Mouse (Mus musculus) lung, postnatal 36 days (tissue): ENCODE measurements around the gene Gm6760.

Source experiments
- DNase-seq: peaks from one replicate; pipeline ENCODE4 v3.0.0; 2022; ENCODE audit warnings: mixed read lengths

Gm6760 gene

GRCm38 (mm10) chrX:64152098-64152497 is at the start of gene Gm6760:
Gene Gm6760, minus strand, starts transcription at chrX:64152198.
- no peak for DNase-seq

GRCm38 (mm10) chrX:64181246-64181645 is 29.2 kb upstream of the Gm6760 start:
- no peak for DNase-seq

- no peak for DNase-seq
Observed at GRCm38 (mm10) chrX:64173248-64173647, 21.2 kb upstream of the Gm6760 start, which contains the start of gene 3830417A13Rik. Gene 3830417A13Rik, plus strand, starts transcription at chrX:64173548.
